Mouse (Mus musculus) neural tube, embryonic 14.5 days (tissue): ENCODE measurements around the gene 1700086D15Rik. TPM values are rescaled to one million over a fixed set of nuclear protein-coding genes. Genes with fewer than 3 reads are reported as not detected.

Experiments used
- ATAC-seq: fragments of 200-750 bp; cut with Nextera tagmentation; 2 replicates; pipeline ENCODE4 v1.8.0; 2017; ENCODE audit warnings: low read depth, mild to moderate bottlenecking, moderate TSS enrichment, moderate library complexity
- H3K27ac ChIP-seq: fragments of 300-500 bp; sonication (generic); 2 replicates; pipeline ENCODE4 v1.5.1; 2014; ENCODE audit warnings: low read depth, mild to moderate bottlenecking, control low read depth, low read length, moderate library complexity, mixed read lengths
- H3K27me3 ChIP-seq: fragments of 300-500 bp; sonication (generic); 2 replicates; pipeline ENCODE4 v1.6.1; 2014; ENCODE audit warnings: low read length; ENCODE audit not compliant: control insufficient read depth, insufficient read depth
- H3K36me3 ChIP-seq: fragments of 300-500 bp; sonication (generic); 2 replicates; pipeline ENCODE4 v1.6.1; 2014; ENCODE audit warnings: low read length, mixed read lengths; ENCODE audit not compliant: control insufficient read depth, insufficient read depth
- H3K4me1 ChIP-seq: fragments of 300-500 bp; sonication (generic); 2 replicates; pipeline ENCODE4 v1.6.1; 2014; ENCODE audit warnings: low read length; ENCODE audit not compliant: control insufficient read depth, insufficient read depth
- H3K4me2 ChIP-seq: fragments of 300-500 bp; sonication (generic); 2 replicates; pipeline ENCODE4 v1.6.1; 2014; ENCODE audit warnings: mild to moderate bottlenecking, low read depth, low read length, control low read depth
- H3K4me3 ChIP-seq: fragments of 300-500 bp; sonication (generic); 2 replicates; pipeline ENCODE4 v1.5.1; 2014; ENCODE audit warnings: low read depth, low read length, control low read depth, mixed read lengths
- H3K9ac ChIP-seq: fragments of 300-500 bp; sonication (generic); replicated peaks from 2 replicates; pipeline ENCODE4 v1.6.1; 2014; ENCODE audit warnings: low read depth, mild to moderate bottlenecking, control low read depth, low read length, mixed read lengths
- H3K9me3 ChIP-seq: fragments of 300-500 bp; sonication (generic); 2 replicates; pipeline ENCODE4 v1.6.1; 2016; ENCODE audit warnings: low read length; ENCODE audit not compliant: control insufficient read depth
- WGBS: fragments of 180-500 bp; shearing (Covaris S2); extraction: QIAGEN DNeasy Blood & Tissue Kit; methylation state at CpG from one replicate; pipeline ENCODE4 v1.1.7; 2014; 5-methylcytosine and 5-hydroxymethylcytosine counted together
- polyA plus RNA-seq: library from polyadenylated mRNA; unstranded; fragments of >200 nt; fragmentation: Nextera tagmentation; extraction: Ambion mirVana; gene quantifications from 2 replicates; pipeline ENCODE4 v1.2.1, GENCODE M21; 2014

The 1700086D15Rik gene
- 0.33 and 0.94 TPM in 2 replicates for polyA plus RNA-seq

DNA sequence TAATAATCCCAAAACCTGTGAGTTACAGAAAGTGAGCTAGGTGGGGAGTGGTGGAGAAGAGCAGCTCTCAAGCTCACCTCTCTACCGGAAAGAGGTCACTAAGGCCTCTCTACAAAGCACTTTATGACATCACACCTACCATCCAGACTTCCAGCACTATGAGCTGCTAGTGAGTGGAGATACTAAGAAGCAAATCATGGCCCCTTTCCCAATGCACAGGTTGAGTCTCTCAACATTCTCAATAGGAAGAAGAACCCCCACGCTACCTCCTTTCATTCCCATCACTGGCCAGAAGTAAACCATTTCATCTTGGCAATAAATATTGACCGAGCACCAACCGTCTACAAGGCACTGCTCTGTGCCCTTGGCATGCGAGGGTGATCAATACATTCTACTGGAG is at the start of gene 1700086D15Rik:
Gene 1700086D15Rik, minus strand, starts transcription at position 101 of the 400 bp plus-strand sequence.
- Histone ChIP-seq H3K27ac (no peak within 1 kb of the TSS), H3K4me2 (no peak within 1 kb of the TSS), H3K27me3 (no peaks in the 10 kb centered on the region; the same call in 1 of the 2 replicates), H3K4me1 (0 out of 2 replicates have a peak, but pooled peaks cover 8% of the 10 kb centered on the region), H3K9me3 (no peaks in the 10 kb centered on the region), H3K9ac (no peak within 1 kb of the TSS), H3K36me3 (no peaks in the 10 kb centered on the region), H3K4me3 (no peak within 1 kb of the TSS)
- 95% methylated on average over 5 of the region's 5 CpGs for WGBS
- no peak for ATAC-seq

- Histone ChIP-seq H3K9me3 (no peaks in the 10 kb centered on the region), H3K4me3 (no peak overlapping the region), H3K4me1 (no peaks in the 10 kb centered on the region), H3K36me3 (no peaks in the 10 kb centered on the region), H3K27me3 (no peaks in the 10 kb centered on the region), H3K27ac (no peak overlapping the region), H3K9ac (no peak overlapping the region), H3K4me2 (no peak overlapping the region)
- 57% methylated on average over 6 of the region's 6 CpGs for WGBS
- no peak for ATAC-seq
Observed at GRCm38 (mm10) chr11:65209441-65209840, 49.8 kb upstream of the 1700086D15Rik start.

GRCm38 (mm10) chr11:65205306-65205705 is 45.6 kb upstream of the 1700086D15Rik start:
- Histone ChIP-seq H3K27me3 (no peaks in the 10 kb centered on the region), H3K36me3 (no peaks in the 10 kb centered on the region), H3K4me1 (no peaks in the 10 kb centered on the region), H3K9me3 (no peaks in the 10 kb centered on the region), H3K4me2 (no peak overlapping the region), H3K4me3 (no peak overlapping the region), H3K27ac (no peak overlapping the region), H3K9ac (no peak overlapping the region)
- no peak for ATAC-seq
- WGBS = 59% methylated on average over 5 of the region's 5 CpGs

- Histone ChIP-seq H3K36me3 (no peaks in the 10 kb centered on the region), H3K27me3 (no peaks in the 10 kb centered on the region), H3K4me3 (no peak overlapping the region), H3K4me2 (no peak overlapping the region), H3K9ac (no peak overlapping the region), H3K4me1 (no peaks in the 10 kb centered on the region), H3K27ac (no peak overlapping the region), H3K9me3 (no peaks in the 10 kb centered on the region)
- ATAC-seq = no peak
- WGBS = 73% methylated on average over 13 of the region's 13 CpGs
Observed at GRCm38 (mm10) chr11:65204651-65205050, 45.0 kb upstream of the 1700086D15Rik start.

GRCm38 (mm10) chr11:65203020-65203419 is 43.3 kb upstream of the 1700086D15Rik start:
- Histone ChIP-seq H3K4me1 (no peaks in the 10 kb centered on the region), H3K27ac (no peak overlapping the region), H3K36me3 (no peaks in the 10 kb centered on the region), H3K9ac (no peak overlapping the region), H3K4me3 (no peak overlapping the region), H3K27me3 (no peaks in the 10 kb centered on the region), H3K9me3 (no peaks in the 10 kb centered on the region), H3K4me2 (no peak overlapping the region)
- no peak for ATAC-seq
- WGBS = 92% methylated on average over 1 of the region's 1 CpGs

GRCm38 (mm10) chr11:65202236-65202635 is 42.5 kb upstream of the 1700086D15Rik start:
- Histone ChIP-seq H3K4me2 (no peak overlapping the region), H3K36me3 (no peaks in the 10 kb centered on the region), H3K9me3 (no peaks in the 10 kb centered on the region), H3K4me1 (no peaks in the 10 kb centered on the region), H3K9ac (no peak overlapping the region), H3K27me3 (no peaks in the 10 kb centered on the region), H3K27ac (no peak overlapping the region), H3K4me3 (no peak overlapping the region)
- no peak for ATAC-seq
- 61% methylated on average over 5 of the region's 5 CpGs for WGBS

GRCm38 (mm10) chr11:65198026-65198425 is 38.3 kb upstream of the 1700086D15Rik start:
- Histone ChIP-seq H3K27ac (no peak overlapping the region), H3K4me1 (no peaks in the 10 kb centered on the region), H3K9me3 (no peaks in the 10 kb centered on the region), H3K36me3 (no peaks in the 10 kb centered on the region), H3K27me3 (no peaks in the 10 kb centered on the region), H3K9ac (no peak overlapping the region), H3K4me2 (no peak overlapping the region), H3K4me3 (no peak overlapping the region)
- ATAC-seq = no peak
- WGBS = 85% methylated on average over 3 of the region's 3 CpGs

GRCm38 (mm10) chr11:65197280-65197679 is 37.6 kb upstream of the 1700086D15Rik start:
- peak; percentile 61; the same call in 1 of the 2 replicates for ATAC-seq
- Histone ChIP-seq H3K36me3 (no peaks in the 10 kb centered on the region), H3K4me2 (no peak overlapping the region), H3K9me3 (no peaks in the 10 kb centered on the region), H3K27ac (no peak overlapping the region), H3K4me3 (no peak overlapping the region), H3K9ac (no peak overlapping the region), H3K27me3 (no peaks in the 10 kb centered on the region), H3K4me1 (no peaks in the 10 kb centered on the region)
- 5% methylated on average over 3 of the region's 3 CpGs for WGBS

- Histone ChIP-seq H3K9ac (no peak overlapping the region), H3K4me1 (no peaks in the 10 kb centered on the region), H3K27me3 (no peaks in the 10 kb centered on the region), H3K4me3 (no peak overlapping the region), H3K27ac (no peak overlapping the region), H3K4me2 (no peak overlapping the region), H3K36me3 (no peaks in the 10 kb centered on the region), H3K9me3 (no peaks in the 10 kb centered on the region)
- ATAC-seq = no peak
- WGBS = 84% methylated on average over 12 of the region's 12 CpGs
Observed at GRCm38 (mm10) chr11:65186974-65187373, 27.3 kb upstream of the 1700086D15Rik start.
